Mouse (Mus musculus) midbrain, embryonic 14.5 days (tissue): ENCODE measurements around the gene Anxa9. TPM values are rescaled to one million over a fixed set of nuclear protein-coding genes. Genes with fewer than 3 reads are reported as not detected.

Source experiments
- ATAC-seq: fragments of 200-750 bp; cut with Nextera tagmentation; 2 replicates; pipeline ENCODE4 v1.8.0; 2017; ENCODE audit warnings: moderate number of reproducible peaks, moderate library complexity; ENCODE audit not compliant: low FRiP score, low TSS enrichment
- DNase-seq: peaks from one replicate; pipeline ENCODE4 v3.0.0-alpha.2; 2015
- H3K27ac ChIP-seq: fragments of 300-500 bp; sonication (generic); replicated peaks from 2 replicates; pipeline ENCODE4 v1.5.1; 2014; ENCODE audit warnings: mild to moderate bottlenecking, low read depth, low read length, moderate library complexity
- H3K27me3 ChIP-seq: fragments of 300-500 bp; sonication (generic); 2 replicates; pipeline ENCODE4 v1.6.1; 2014; ENCODE audit warnings: low read length, control low read depth, mixed read lengths; ENCODE audit not compliant: control insufficient read depth, insufficient read depth
- H3K36me3 ChIP-seq: fragments of 300-500 bp; sonication (generic); 2 replicates; pipeline ENCODE4 v1.6.1; 2014; ENCODE audit warnings: low read length, control low read depth; ENCODE audit not compliant: control insufficient read depth, insufficient read depth
- H3K4me1 ChIP-seq: fragments of 300-500 bp; sonication (generic); 2 replicates; pipeline ENCODE4 v1.6.1; 2014; ENCODE audit warnings: mild to moderate bottlenecking, antibody characterized with exemption, low read length, control low read depth; ENCODE audit not compliant: control insufficient read depth, insufficient read depth
- H3K4me2 ChIP-seq: fragments of 300-500 bp; sonication (generic); 2 replicates; pipeline ENCODE4 v1.6.1; 2014; ENCODE audit warnings: mild to moderate bottlenecking, low read length, moderate library complexity
- H3K4me3 ChIP-seq: fragments of 300-500 bp; sonication (generic); replicated peaks from 2 replicates; pipeline ENCODE4 v1.5.1; 2014; ENCODE audit warnings: low read depth, low read length
- H3K9ac ChIP-seq: fragments of 300-500 bp; sonication (generic); replicated peaks from 2 replicates; pipeline ENCODE4 v1.6.1; 2014; ENCODE audit warnings: mild to moderate bottlenecking, low read length, moderate library complexity
- H3K9me3 ChIP-seq: fragments of 300-500 bp; sonication (generic); 2 replicates; pipeline ENCODE4 v1.6.1; 2016; ENCODE audit warnings: low read length, control low read depth, mixed read lengths; ENCODE audit not compliant: control insufficient read depth
- WGBS: fragments of 180-500 bp; shearing (Covaris S2); extraction: QIAGEN DNeasy Blood & Tissue Kit; methylation state at CpG from one replicate; pipeline ENCODE4 v1.1.7; 2014; 5-methylcytosine and 5-hydroxymethylcytosine counted together
- polyA plus RNA-seq: library from polyadenylated mRNA; unstranded; fragments of >200 nt; fragmentation: Nextera tagmentation; extraction: Ambion mirVana; gene quantifications from 2 replicates; pipeline ENCODE4 v1.2.1, GENCODE M21; 2014

Gene Anxa9
- polyA plus RNA-seq, 1 experiment from 2014 or later: 0.55 TPM

DNA sequence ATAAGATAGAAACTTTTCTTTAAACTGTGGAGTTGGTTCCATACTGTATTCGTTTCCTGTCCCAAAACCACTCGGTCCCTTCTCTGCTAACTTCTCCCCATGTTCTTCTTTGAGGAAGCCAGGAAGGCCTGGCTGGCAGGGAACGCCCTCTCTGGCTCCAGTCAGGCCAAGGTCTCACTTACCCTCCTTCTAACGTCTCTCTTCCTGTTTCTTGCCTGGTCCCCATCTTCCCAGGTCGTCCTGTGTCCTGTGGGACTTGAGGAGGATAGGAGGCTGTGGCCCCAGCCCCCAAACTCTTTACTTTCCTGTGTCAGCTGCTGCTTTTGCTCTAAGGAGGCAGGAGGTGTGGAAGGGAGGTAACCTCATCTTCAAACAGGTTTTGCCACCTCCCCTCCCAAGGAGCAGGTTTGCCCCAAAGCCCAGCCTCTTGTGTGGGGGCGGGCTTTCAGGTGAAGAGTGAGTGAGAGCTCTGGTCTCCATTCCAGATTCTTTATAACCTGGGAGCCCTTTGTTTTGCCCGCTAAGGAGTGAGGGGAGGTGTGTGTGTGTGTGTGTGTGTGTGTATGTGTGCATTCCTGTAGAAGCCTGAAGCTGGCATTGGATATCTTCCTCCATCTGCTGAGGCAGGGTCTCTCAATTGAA, 56.1 kb downstream of the Anxa9 start, which contains the start of gene Bnipl:
TSS of gene Bnipl (minus strand) at position 411 of the 642 bp plus-strand sequence.
- H3K9ac ChIP-seq: no peak within 1 kb of the TSS
- ATAC-seq (no peak), DNase-seq (no peak)
- peaks cover 38% of the 10 kb centered on the region for H3K36me3 ChIP-seq
- H3K27me3 ChIP-seq: no peaks in the 10 kb centered on the region
- no peaks in the 10 kb centered on the region for H3K9me3 ChIP-seq
- H3K27ac ChIP-seq: no peak within 1 kb of the TSS
- WGBS: 62% methylated on average over 7 of the region's 7 CpGs
- H3K4me1 ChIP-seq: no peaks in the 10 kb centered on the region
- H3K4me2 ChIP-seq: no peak within 1 kb of the TSS
- H3K4me3 ChIP-seq: no peak within 1 kb of the TSS

DNA sequence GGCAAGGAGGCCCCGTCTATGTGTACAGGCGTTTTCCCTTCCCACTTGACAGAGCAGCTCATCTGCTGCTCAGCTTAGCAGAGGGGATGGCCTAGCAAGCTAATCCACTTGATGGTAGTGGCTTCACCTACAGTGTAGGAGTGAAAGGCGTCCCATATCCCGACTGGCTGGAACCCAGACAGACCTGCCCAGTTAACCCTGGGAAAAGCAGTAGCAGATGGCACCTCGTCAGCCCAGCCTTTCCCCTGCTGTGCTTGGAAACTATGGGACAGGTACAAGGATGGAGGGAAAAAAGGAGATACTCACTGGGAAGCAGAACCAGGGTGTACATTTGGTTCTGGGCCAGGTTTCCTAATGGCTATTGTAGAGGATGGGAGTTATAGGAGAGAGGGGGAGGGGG, 56.6 kb downstream of the Anxa9 start:
- Histone ChIP-seq H3K36me3 (peaks cover 32% of the 10 kb centered on the region), H3K4me1 (no peaks in the 10 kb centered on the region), H3K9me3 (no peaks in the 10 kb centered on the region), H3K4me3 (no peak overlapping the region), H3K9ac (no peak overlapping the region), H3K27me3 (no peaks in the 10 kb centered on the region), H3K4me2 (no peak overlapping the region), H3K27ac (no peak overlapping the region)
- WGBS: 89% methylated on average over 5 of the region's 5 CpGs
- no peak for DNase-seq
- no peak for ATAC-seq

DNA sequence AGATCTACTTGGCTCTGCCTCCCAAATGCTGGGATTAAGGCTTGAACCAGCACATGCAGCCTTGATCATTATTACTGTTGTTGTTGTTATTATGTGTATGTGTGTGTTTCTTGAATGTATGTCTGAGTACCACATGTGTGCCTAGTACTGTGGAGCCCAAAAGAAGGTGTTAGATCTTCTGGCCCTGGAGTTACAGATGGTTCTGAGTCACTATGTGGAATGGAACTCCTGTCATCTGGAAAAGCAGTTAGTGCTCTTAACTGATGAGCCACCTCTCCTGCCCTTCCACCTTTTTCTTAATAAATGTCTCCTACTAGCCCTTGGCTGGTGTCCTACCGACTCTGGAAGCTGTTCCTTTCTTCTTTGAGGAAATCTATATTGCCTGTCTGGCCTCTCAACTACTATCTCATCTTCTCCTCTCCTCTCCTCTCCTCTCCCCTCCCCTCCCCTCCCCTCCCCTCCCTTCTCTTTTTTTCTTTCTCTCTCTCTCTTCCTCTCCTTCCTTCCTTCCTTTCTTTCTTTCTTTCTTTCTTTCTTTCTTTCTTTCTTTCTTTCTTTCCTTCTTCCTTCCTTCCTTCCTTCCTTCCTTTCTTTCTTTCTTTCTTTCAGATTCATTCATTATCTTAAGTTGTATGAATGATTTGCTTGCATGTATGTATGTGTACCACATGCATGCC, 59.2 kb downstream of the Anxa9 start:
- DNase-seq (no peak), ATAC-seq (no peak)
- Histone ChIP-seq H3K4me2 (no peak overlapping the region), H3K4me1 (no peaks in the 10 kb centered on the region), H3K27ac (no peak overlapping the region), H3K27me3 (no peaks in the 10 kb centered on the region), H3K9ac (no peak overlapping the region), H3K4me3 (no peak overlapping the region), H3K9me3 (no peaks in the 10 kb centered on the region), H3K36me3 (peaks cover 18% of the 10 kb centered on the region; the same call in 1 of the 2 replicates)
- 71% methylated on average over 1 of the region's 1 CpGs for WGBS

DNA sequence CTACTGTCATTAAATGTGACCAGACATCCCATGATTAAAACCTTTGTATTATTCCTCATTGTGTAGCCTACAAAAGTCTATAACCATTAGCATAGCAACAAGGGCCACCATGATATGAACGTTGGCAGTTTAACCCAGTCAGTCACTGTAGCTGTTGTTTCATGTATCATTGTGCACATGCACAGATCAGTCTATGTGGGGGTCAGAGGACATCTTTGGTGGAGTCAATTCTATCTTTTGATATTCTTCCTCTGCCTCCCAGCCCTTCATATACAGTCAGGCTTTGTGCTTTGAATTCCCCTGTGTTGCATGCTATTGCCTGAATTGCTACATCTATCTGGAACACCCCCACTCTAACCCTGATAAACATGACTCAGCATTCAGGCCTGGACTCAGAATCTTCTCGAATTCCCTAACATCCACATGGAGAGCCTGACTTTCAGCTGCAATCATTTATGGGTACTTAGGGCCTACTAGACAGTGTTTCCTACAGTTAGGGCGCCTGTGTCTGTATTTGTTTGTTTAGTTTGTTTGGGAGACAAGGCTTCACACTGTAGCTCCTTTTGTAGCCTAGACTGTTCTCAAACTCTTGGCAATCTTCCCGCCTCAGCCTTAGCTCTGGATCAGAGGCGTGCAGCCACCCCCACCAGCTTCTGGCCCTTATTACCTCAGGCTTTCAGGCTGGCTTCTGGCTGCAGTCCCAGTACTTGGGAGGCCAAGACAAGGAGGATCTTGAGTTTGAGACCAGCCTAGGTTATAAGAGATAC, 60.3 kb downstream of the Anxa9 start:
- Histone ChIP-seq H3K4me3 (no peak overlapping the region), H3K9me3 (no peaks in the 10 kb centered on the region), H3K4me1 (no peaks in the 10 kb centered on the region), H3K4me2 (no peak overlapping the region), H3K27me3 (no peaks in the 10 kb centered on the region), H3K9ac (no peak overlapping the region), H3K27ac (no peak overlapping the region), H3K36me3 (peaks cover 8% of the 10 kb centered on the region; the same call in 1 of the 2 replicates)
- ATAC-seq: no peak
- 88% methylated on average over 5 of the region's 5 CpGs for WGBS
- DNase-seq: peak; percentile 22

Other genes with a start within 250 kb of the Anxa9 start
- gene Pip5k1a, start 200.2 kb downstream of the Anxa9 start, polyA plus RNA-seq: 15.0 and 15.4 TPM in 2 replicates
- gene Vps72, start 196.2 kb downstream of the Anxa9 start, polyA plus RNA-seq: 194 and 204 TPM in 2 replicates
- gene Tmod4, start 182.7 kb downstream of the Anxa9 start, polyA plus RNA-seq: 0.47 and 0.49 TPM in 2 replicates
- 86.6 and 102 TPM in 2 replicates for gene Scnm1, start 173.2 kb downstream of the Anxa9 start, polyA plus RNA-seq
- gene Lysmd1, start 173.1 kb downstream of the Anxa9 start, polyA plus RNA-seq: 31.7 and 34.7 TPM in 2 replicates
- gene Tnfaip8l2, start 164.8 kb downstream of the Anxa9 start, polyA plus RNA-seq: 0.92 and 3.4 TPM in 2 replicates
- 39.0 and 44.4 TPM in 2 replicates for gene Sema6c, start 146.7 kb downstream of the Anxa9 start, polyA plus RNA-seq
- 3.7 and 4.2 TPM in 2 replicates for gene Gabpb2, start 89.3 kb downstream of the Anxa9 start, polyA plus RNA-seq
- 58.3 and 64.5 TPM in 2 replicates for gene Cdc42se1, start 78.4 kb downstream of the Anxa9 start, polyA plus RNA-seq
- gene Mllt11, start 75.0 kb downstream of the Anxa9 start, polyA plus RNA-seq: 545 and 586 TPM in 2 replicates
- 0.11 and 0.15 TPM in 2 replicates for gene Gm128, start 65.6 kb downstream of the Anxa9 start, polyA plus RNA-seq
- gene Bnipl, start 56.0 kb downstream of the Anxa9 start, polyA plus RNA-seq: not detected in 2 replicates
- 44.2 and 48.2 TPM in 2 replicates for gene Mindy1, start 25.8 kb downstream of the Anxa9 start, polyA plus RNA-seq
- gene Prune1, start 25.1 kb downstream of the Anxa9 start, polyA plus RNA-seq: 59.4 TPM in 2 replicates
- 70.6 and 83.2 TPM in 2 replicates for gene Cers2, start 7.6 kb upstream of the Anxa9 start, polyA plus RNA-seq
- gene Setdb1, start 50.0 kb upstream of the Anxa9 start, polyA plus RNA-seq: 36.8 and 53.6 TPM in 2 replicates
- not detected in 2 replicates for gene 4930558C23Rik, start 95.7 kb upstream of the Anxa9 start, polyA plus RNA-seq
- 8.1 and 16.0 TPM in 2 replicates for gene Arnt, start 127.2 kb upstream of the Anxa9 start, polyA plus RNA-seq
- gene Ctsk, start 192.1 kb upstream of the Anxa9 start, polyA plus RNA-seq: 2.2 and 7.6 TPM in 2 replicates
- gene Ctss, start 219.6 kb upstream of the Anxa9 start, polyA plus RNA-seq: 8.1 and 17.1 TPM in 2 replicates